Mouse (Mus musculus) mouse embryonic stem cell (cell line): ENCODE measurements around the gene Celf2.
"Not testable (repeated sequence)": the region's sequence is repeated elsewhere in the genome, so short reads cannot be mapped to it uniquely, and the experiment has no call there.

Experiments used
- in situ Hi-C, 2 experiments: fragments of 300-500 bp; cut with MboI; formaldehyde crosslinking; loops; 1 replicate in 1 of 2; 3 replicates in 1 of 2; pipeline ENCODE4 v1.14.3; 2019 to 2020; ENCODE audit warnings: low sequenced_read_pairs in 2 of 2, low pct_unique_long_range_greater_than_20kb in 1 of 2, mixed read lengths in 1 of 2; ENCODE audit not compliant: unreplicated experiment in 1 of 2

Celf2 gene

GRCm38 (mm10) chr2:7509463-7509862 lies at the start of gene Celf2:
Gene Celf2 (minus strand): TSS chr2:7509563.
- in situ Hi-C loops: not testable (repeated sequence)

GRCm38 (mm10) chr2:7555144-7555892 lies 46.0 kb upstream of the Celf2 start:
- in situ Hi-C loops: no loop called here

GRCm38 (mm10) chr2:7554601-7555000 lies 45.2 kb upstream of the Celf2 start:
- in situ Hi-C loops: no loop called here

- in situ Hi-C loops: no loop called here
Measured at GRCm38 (mm10) chr2:7552887-7553286, 43.5 kb upstream of the Celf2 start.

- in situ Hi-C loops: no loop called here
Measured at GRCm38 (mm10) chr2:7548886-7549285, 39.5 kb upstream of the Celf2 start.

GRCm38 (mm10) chr2:7534615-7535204 lies 25.3 kb upstream of the Celf2 start:
- in situ Hi-C loops: no loop called here

- in situ Hi-C loops: no loop called here
Measured at GRCm38 (mm10) chr2:7534195-7534594, 24.8 kb upstream of the Celf2 start.

- in situ Hi-C loops: no loop called here
Measured at GRCm38 (mm10) chr2:7531185-7531960, 22.0 kb upstream of the Celf2 start.

GRCm38 (mm10) chr2:7530461-7531184 lies 21.3 kb upstream of the Celf2 start:
- in situ Hi-C loops: no loop called here

GRCm38 (mm10) chr2:7529637-7530036 lies 20.3 kb upstream of the Celf2 start:
- in situ Hi-C loops: no loop called here

GRCm38 (mm10) chr2:7526696-7527095 lies 17.3 kb upstream of the Celf2 start:
- in situ Hi-C loops: no loop called here

- in situ Hi-C loops: no loop called here
Measured at GRCm38 (mm10) chr2:7519473-7519872, 10.1 kb upstream of the Celf2 start.

GRCm38 (mm10) chr2:7493420-7493819 lies 15.9 kb downstream of the Celf2 start:
- in situ Hi-C loops: no loop called here

- in situ Hi-C loops: no loop called here
Measured at GRCm38 (mm10) chr2:7484974-7485373, 24.4 kb downstream of the Celf2 start.

- in situ Hi-C loops: no loop called here
Measured at GRCm38 (mm10) chr2:7482062-7482461, 27.3 kb downstream of the Celf2 start.

- in situ Hi-C loops: no loop called here
Measured at GRCm38 (mm10) chr2:7460329-7461056, 48.9 kb downstream of the Celf2 start.

- in situ Hi-C loops: no loop called here
Measured at GRCm38 (mm10) chr2:7438721-7439282, 70.6 kb downstream of the Celf2 start.

GRCm38 (mm10) chr2:7426481-7426880 lies 82.9 kb downstream of the Celf2 start:
- in situ Hi-C loops: no loop called here
